Mouse (Mus musculus) olfactory bulb, adult 2 months (tissue): ENCODE measurements around the gene Samd1.

Experiments used
- CTCF ChIP-seq: fragments of 200-500 bp; IDR thresholded peaks from 2 replicates; pipeline ENCODE4 v1.5.1; 2012; ENCODE audit warnings: low read depth, mild to moderate bottlenecking, low read length, moderate library complexity; ENCODE audit not compliant: insufficient read depth
- POLR2A ChIP-seq: fragments of 200-500 bp; IDR thresholded peaks from 2 replicates; pipeline ENCODE4 v1.6.1; 2012; ENCODE audit warnings: mild to moderate bottlenecking, low read depth, low read length, moderate library complexity; ENCODE audit not compliant: insufficient read depth

- no peak for TF ChIP-seq CTCF
- no peak for TF ChIP-seq POLR2A
These were observed 35.3 kb downstream of the Samd1 start for GRCm38 (mm10) chr8:84032777-84033176.
